Mouse (Mus musculus): Measurements from ENCODE around the gene Bahcc1.

DNA sequence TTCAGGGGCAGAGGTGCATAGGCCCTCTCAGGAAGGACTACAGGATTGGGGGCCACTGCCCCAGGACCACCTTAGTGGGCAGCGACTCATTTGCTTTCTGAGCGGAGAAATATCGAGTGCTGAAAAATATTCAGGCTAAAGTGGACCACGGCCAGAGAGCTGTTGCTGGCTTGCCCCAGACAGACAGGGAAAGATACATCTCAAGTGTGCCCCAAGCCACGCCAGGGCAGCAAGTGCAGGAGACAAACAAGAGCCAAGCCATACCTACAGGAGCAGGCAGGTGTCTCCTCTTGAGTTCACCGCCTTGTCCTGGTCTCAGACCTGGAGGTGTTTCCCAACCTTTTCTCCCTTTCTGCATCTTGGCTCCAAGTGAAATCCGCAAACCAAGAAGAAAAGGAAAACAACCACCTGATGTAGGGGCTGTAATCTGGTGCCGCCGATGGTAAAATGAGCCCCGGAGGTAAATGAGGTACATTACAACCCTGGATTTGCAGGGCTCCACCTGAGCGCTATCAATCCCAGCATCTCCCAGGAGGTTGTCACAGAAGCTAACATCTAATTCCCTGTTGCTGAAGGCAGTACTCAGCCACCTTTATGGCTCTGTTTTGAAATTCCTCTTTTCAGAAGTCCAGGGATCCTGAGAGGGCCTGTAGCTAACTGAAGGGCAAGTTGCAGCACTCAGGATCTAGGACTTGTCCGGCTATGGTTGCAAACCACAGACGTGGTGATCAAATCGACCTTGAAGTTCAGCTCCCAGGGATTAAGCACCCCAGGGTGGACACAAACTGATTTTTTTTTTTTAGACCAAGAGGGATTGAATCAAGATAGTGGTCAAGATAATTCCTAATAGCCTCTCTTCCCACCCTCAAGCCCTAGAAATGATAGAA lies 42.0 kb upstream of the Bahcc1 start:
- TF ChIP-seq CTCF (conservative IDR thresholded peaks at IDR 0.05; ENCODE audit: insufficient read depth, insufficient read length, low read depth, low read length) (no peak), POLR2A (IDR thresholded peaks at IDR 0.05; ENCODE audit: low read depth, low read length) (no peak)

Measured in kidney, adult 2 months (tissue).